Mouse (Mus musculus): ENCODE measurements around the gene Selenok. TPM values are rescaled to one million over a fixed set of nuclear protein-coding genes. Genes with fewer than 3 reads are reported as not detected.

Selenok gene
- total RNA-seq, 2 experiments from 2014 or later: 67.8 to 89.2 TPM

Small RNA genes lying within 50 kb of the gene (microRNA-seq; reads per million reads assigned to microRNA genes)
- not detected for gene Mir6947

Other genes with a start within 250 kb of the Selenok start
- 1 to 10 TPM; 1.5 to 3.2 TPM for gene Cacna2d3, start 246.4 kb upstream of the Selenok start, total RNA-seq (2021)
- 10 to 100 TPM; 44.8 to 56.5 TPM for gene Actr8, start 10.0 kb downstream of the Selenok start, total RNA-seq (2021)
- gene Il17rb, start 40.6 kb downstream of the Selenok start, total RNA-seq (2021): 1 to 10 TPM; 2.1 to 3.0 TPM
- 10 to 100 TPM; 16.1 to 26.4 TPM for gene Chdh, start 40.7 kb downstream of the Selenok start, total RNA-seq (2021)

Data from adrenal gland, postnatal 10 days (tissue).